Mouse (Mus musculus): ENCODE data around the gene Ehd2. TPM values are rescaled to one million over a fixed set of nuclear protein-coding genes. Genes with fewer than 3 reads are reported as not detected.

Ehd2 gene
- polyA plus RNA-seq, 1 experiment = 104 TPM

DNA sequence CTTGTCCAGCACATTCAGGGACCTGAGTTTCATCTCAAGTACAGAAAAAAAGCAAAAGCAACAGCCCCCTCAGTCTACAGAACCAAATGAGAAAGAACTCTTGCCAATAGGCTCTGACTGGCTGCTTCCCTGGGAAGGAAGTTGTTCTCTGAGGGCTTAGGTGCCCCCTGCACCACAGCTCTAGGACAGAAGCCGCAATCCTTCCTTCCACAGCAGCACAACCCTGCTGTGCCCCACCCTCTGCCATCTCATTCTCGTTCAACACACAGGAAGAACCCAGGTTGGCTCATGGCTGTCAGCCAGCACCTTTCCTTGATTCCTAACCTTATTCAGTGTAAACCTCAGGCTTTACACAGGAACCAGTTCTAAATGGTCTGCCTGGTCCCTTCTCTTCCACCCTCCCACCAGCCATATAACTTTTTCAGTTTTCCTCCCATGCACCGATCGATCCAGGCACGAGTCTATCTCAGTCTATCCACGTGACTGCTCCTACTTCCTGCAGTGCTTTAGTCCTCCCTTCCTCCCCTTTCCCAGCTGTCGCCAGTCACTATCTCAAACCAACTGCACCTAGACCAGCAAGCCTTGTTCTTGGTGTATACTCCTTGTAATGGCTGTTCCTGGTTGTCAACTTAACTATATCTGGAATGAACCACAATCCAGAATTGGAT lies 44.2 kb upstream of the Ehd2 start:
- H3K36me3 ChIP-seq (ENCODE audit: control insufficient read depth, insufficient read depth) = no peaks in the 10 kb centered on the region
- no peak overlapping the region for H3ac ChIP-seq (ENCODE audit: control insufficient read depth, insufficient read length)
- no peak overlapping the region for H3K4me3 ChIP-seq
- H3K79me2 ChIP-seq (ENCODE audit: control insufficient read depth, insufficient read depth) = peaks cover 76% of the 10 kb centered on the region
- no peak overlapping the region for H3K4me2 ChIP-seq (ENCODE audit: low read depth)
- no peak for TF ChIP-seq TCF12 (IDR thresholded peaks at IDR 0.05; ENCODE audit: insufficient read depth, poor library complexity, severe bottlenecking)
- TF ChIP-seq MYOG (IDR thresholded peaks at IDR 0.05; ENCODE audit: control insufficient read depth in 1 of 3, insufficient read depth in 1 of 3, insufficient read length in 2 of 3, low read depth in 2 of 3) = peak in 1 of 3 experiments; percentile 8
- no peak for TF ChIP-seq E2F4 (IDR thresholded peaks at IDR 0.05; ENCODE audit: insufficient read depth)
- peak in 2 of 3 experiments; percentile 8 to 16 for TF ChIP-seq MYOD1 (IDR thresholded peaks at IDR 0.05; ENCODE audit: control insufficient read depth in 1 of 3, insufficient read length in 2 of 3, low read depth in 2 of 3)
- H3K27me3 ChIP-seq (ENCODE audit: control insufficient read depth, insufficient read depth, insufficient read length) = no peaks in the 10 kb centered on the region

DNA sequence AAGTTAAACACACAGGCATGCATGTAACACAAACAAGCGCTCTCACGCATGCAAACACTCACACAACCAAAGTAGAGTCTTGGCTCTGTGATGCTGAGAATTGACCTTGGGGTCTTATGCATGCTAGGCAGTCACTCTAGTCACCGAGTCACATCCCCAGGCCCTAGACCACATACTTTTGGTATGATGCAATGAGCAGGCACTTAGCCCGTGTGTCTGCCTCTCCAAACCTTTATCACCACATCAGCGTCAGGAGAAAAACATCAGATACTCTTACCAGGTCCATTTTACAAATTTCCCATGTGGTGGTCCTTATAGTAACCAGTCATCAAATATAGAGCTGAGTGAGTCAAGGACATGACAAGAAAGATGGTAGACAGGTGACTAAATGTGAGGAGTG lies 43.3 kb upstream of the Ehd2 start:
- H3K4me2 ChIP-seq (ENCODE audit: low read depth) = no peak overlapping the region
- no peaks in the 10 kb centered on the region for H3K36me3 ChIP-seq (ENCODE audit: control insufficient read depth, insufficient read depth)
- peaks cover 75% of the 10 kb centered on the region for H3K79me2 ChIP-seq (ENCODE audit: control insufficient read depth, insufficient read depth)
- TF ChIP-seq E2F4 (IDR thresholded peaks at IDR 0.05; ENCODE audit: insufficient read depth) = no peak
- TF ChIP-seq POLR2AphosphoS2 (IDR thresholded peaks at IDR 0.05; ENCODE audit: insufficient read length, low read depth) = no peak
- no peak for TF ChIP-seq TCF3 (IDR thresholded peaks at IDR 0.05; ENCODE audit: insufficient read length, low read depth)
- no peak for TF ChIP-seq REST (IDR thresholded peaks at IDR 0.05; ENCODE audit: insufficient read depth, insufficient read length)
- TF ChIP-seq MAX (IDR thresholded peaks at IDR 0.05; ENCODE audit: low read depth) = no peak
- TF ChIP-seq CEBPB (IDR thresholded peaks at IDR 0.05; ENCODE audit: insufficient read depth, poor library complexity, severe bottlenecking) = no peak
- TF ChIP-seq SRF (IDR thresholded peaks at IDR 0.05; ENCODE audit: control insufficient read depth, insufficient read length, low read depth) = no peak
- no peak for TF ChIP-seq POLR2A (IDR thresholded peaks at IDR 0.05; ENCODE audit: insufficient read length, low read depth)
- no peak for TF ChIP-seq MYOD1 (IDR thresholded peaks at IDR 0.05; ENCODE audit: control insufficient read depth in 1 of 3, insufficient read length in 2 of 3, low read depth in 2 of 3)
- TF ChIP-seq MYOG (IDR thresholded peaks at IDR 0.05; ENCODE audit: control insufficient read depth in 1 of 3, insufficient read depth in 1 of 3, insufficient read length in 2 of 3, low read depth in 2 of 3) = no peak
- TF ChIP-seq TCF12 (IDR thresholded peaks at IDR 0.05; ENCODE audit: insufficient read depth, poor library complexity, severe bottlenecking) = no peak
- no peak for TF ChIP-seq USF1 (IDR thresholded peaks at IDR 0.05; ENCODE audit: low read depth)
- no peaks in the 10 kb centered on the region for H3K27me3 ChIP-seq (ENCODE audit: control insufficient read depth, insufficient read depth, insufficient read length)
- H3ac ChIP-seq (ENCODE audit: control insufficient read depth, insufficient read length) = no peak overlapping the region
- H3K4me3 ChIP-seq = no peak overlapping the region

DNA sequence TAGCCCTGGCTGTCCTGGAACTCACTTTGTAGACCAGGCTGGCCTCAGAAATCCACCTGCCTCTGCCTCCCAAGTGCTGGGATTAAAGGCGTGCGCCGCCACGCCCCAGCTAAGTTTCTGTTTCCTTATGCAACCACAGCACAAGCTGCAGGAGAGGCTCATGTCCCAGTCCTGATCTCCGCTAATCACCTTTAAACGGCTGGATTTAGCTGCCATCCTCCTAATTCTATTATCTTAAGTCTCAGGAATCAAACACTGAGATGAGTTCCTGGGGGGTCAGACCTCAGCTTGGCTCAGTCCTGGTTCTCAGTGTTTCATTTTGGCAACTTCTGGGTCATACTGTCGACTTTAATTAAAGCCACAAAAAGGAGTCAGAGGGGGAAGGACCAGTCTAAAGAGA lies 42.3 kb upstream of the Ehd2 start:
- no peaks in the 10 kb centered on the region for H3K27me3 ChIP-seq (ENCODE audit: control insufficient read depth, insufficient read depth, insufficient read length)
- TF ChIP-seq REST (IDR thresholded peaks at IDR 0.05; ENCODE audit: insufficient read depth, insufficient read length) (no peak), MYOG (IDR thresholded peaks at IDR 0.05; ENCODE audit: control insufficient read depth in 1 of 3, insufficient read depth in 1 of 3, insufficient read length in 2 of 3, low read depth in 2 of 3) (no peak), TCF12 (IDR thresholded peaks at IDR 0.05; ENCODE audit: insufficient read depth, poor library complexity, severe bottlenecking) (no peak), USF1 (IDR thresholded peaks at IDR 0.05; ENCODE audit: low read depth) (no peak), E2F4 (IDR thresholded peaks at IDR 0.05; ENCODE audit: insufficient read depth) (no peak), POLR2AphosphoS2 (IDR thresholded peaks at IDR 0.05; ENCODE audit: insufficient read length, low read depth) (no peak), SRF (IDR thresholded peaks at IDR 0.05; ENCODE audit: control insufficient read depth, insufficient read length, low read depth) (no peak), MAX (IDR thresholded peaks at IDR 0.05; ENCODE audit: low read depth) (no peak)
- H3K4me3 ChIP-seq = no peak overlapping the region
- peaks cover 67% of the 10 kb centered on the region for H3K79me2 ChIP-seq (ENCODE audit: control insufficient read depth, insufficient read depth)
- H3K4me2 ChIP-seq (ENCODE audit: low read depth) = no peak overlapping the region
- H3ac ChIP-seq (ENCODE audit: control insufficient read depth, insufficient read length) = no peak overlapping the region
- H3K36me3 ChIP-seq (ENCODE audit: control insufficient read depth, insufficient read depth) = no peaks in the 10 kb centered on the region

DNA sequence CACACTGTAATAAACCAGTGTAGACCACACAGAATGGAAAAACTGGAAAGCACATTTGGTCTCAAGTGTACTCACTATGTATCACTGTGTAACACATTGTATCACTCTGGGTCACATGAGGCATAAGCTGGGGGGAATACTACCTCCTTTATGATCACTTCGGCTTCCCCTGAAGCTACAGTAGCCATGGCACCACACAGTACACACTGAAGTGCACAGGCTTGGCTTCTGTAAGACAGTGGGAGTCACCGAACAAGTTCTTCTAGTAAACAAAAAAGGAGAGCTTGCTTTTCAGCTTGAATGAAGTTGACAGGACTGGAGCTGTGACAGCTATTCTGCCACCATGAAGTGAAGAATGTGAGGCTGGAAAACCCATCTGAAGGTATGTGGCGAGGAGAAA lies 37.7 kb upstream of the Ehd2 start:
- Histone ChIP-seq H3K4me3 (no peak overlapping the region), H3K4me2 (ENCODE audit: low read depth) (peak overlapping the region; percentile 77), H3ac (ENCODE audit: control insufficient read depth, insufficient read length) (no peak overlapping the region), H3K36me3 (ENCODE audit: control insufficient read depth, insufficient read depth) (no peaks in the 10 kb centered on the region), H3K79me2 (ENCODE audit: control insufficient read depth, insufficient read depth) (peaks cover 67% of the 10 kb centered on the region), H3K27me3 (ENCODE audit: control insufficient read depth, insufficient read depth, insufficient read length) (no peaks in the 10 kb centered on the region)
- TF ChIP-seq MYOD1 (IDR thresholded peaks at IDR 0.05; ENCODE audit: control insufficient read depth in 1 of 3, insufficient read length in 2 of 3, low read depth in 2 of 3) (no peak), CEBPB (IDR thresholded peaks at IDR 0.05; ENCODE audit: insufficient read depth, poor library complexity, severe bottlenecking) (no peak), POLR2AphosphoS2 (IDR thresholded peaks at IDR 0.05; ENCODE audit: insufficient read length, low read depth) (no peak), MYOG (IDR thresholded peaks at IDR 0.05; ENCODE audit: control insufficient read depth in 1 of 3, insufficient read depth in 1 of 3, insufficient read length in 2 of 3, low read depth in 2 of 3) (no peak), USF1 (IDR thresholded peaks at IDR 0.05; ENCODE audit: low read depth) (peak; percentile 1)

DNA sequence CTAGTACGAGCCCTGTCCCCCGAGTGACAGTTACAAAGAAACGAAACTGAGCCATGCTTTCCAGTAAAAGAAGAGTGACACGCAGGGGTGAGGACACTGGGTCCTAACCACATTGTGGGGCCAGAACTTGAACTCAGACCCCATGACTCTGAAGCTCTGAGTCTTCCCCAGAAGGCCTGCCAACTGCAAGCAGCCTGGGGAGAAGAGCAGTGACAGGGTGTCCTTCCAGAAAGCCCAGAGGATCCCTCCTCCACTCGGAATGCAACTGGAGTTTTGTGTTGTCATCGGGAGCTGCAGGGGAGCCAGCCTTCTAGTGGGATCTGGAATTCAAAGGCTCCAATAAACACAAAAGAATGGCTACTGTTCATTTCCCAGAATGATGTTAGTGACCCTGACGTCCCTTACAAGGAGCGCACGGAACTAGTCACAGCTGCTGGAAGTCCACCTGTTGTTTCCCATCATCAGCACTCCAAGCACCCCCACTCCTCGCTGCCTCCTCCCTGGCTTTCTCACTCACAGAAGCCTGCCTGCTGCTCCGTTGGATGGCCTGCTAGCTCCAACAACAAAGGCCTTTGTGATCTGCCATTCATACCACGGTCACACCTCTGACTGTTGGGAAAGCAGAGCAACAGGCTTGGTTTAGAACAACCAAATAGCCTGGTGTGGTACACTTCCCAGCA lies 37.0 kb upstream of the Ehd2 start:
- Histone ChIP-seq H3K79me2 (ENCODE audit: control insufficient read depth, insufficient read depth) (peaks cover 63% of the 10 kb centered on the region), H3K4me3 (no peak overlapping the region), H3K27me3 (ENCODE audit: control insufficient read depth, insufficient read depth, insufficient read length) (no peaks in the 10 kb centered on the region), H3K36me3 (ENCODE audit: control insufficient read depth, insufficient read depth) (no peaks in the 10 kb centered on the region), H3K4me2 (ENCODE audit: low read depth) (peak overlapping the region; percentile 77), H3ac (ENCODE audit: control insufficient read depth, insufficient read length) (no peak overlapping the region)
- TF ChIP-seq TCF12 (IDR thresholded peaks at IDR 0.05; ENCODE audit: insufficient read depth, poor library complexity, severe bottlenecking) (peak; percentile 77), REST (IDR thresholded peaks at IDR 0.05; ENCODE audit: insufficient read depth, insufficient read length) (no peak), MAX (IDR thresholded peaks at IDR 0.05; ENCODE audit: low read depth) (no peak), TCF3 (IDR thresholded peaks at IDR 0.05; ENCODE audit: insufficient read length, low read depth) (peak; percentile 84), POLR2A (IDR thresholded peaks at IDR 0.05; ENCODE audit: insufficient read length, low read depth) (peak; percentile 41), USF1 (IDR thresholded peaks at IDR 0.05; ENCODE audit: low read depth) (no peak), MYOD1 (IDR thresholded peaks at IDR 0.05; ENCODE audit: control insufficient read depth in 1 of 3, insufficient read length in 2 of 3, low read depth in 2 of 3) (peak; percentile 97 to 100 (median 99)), MYOG (IDR thresholded peaks at IDR 0.05; ENCODE audit: control insufficient read depth in 1 of 3, insufficient read depth in 1 of 3, insufficient read length in 2 of 3, low read depth in 2 of 3) (peak; percentile 54 to 91 (median 89)), SRF (IDR thresholded peaks at IDR 0.05; ENCODE audit: control insufficient read depth, insufficient read length, low read depth) (peak; percentile 74), CEBPB (IDR thresholded peaks at IDR 0.05; ENCODE audit: insufficient read depth, poor library complexity, severe bottlenecking) (no peak), E2F4 (IDR thresholded peaks at IDR 0.05; ENCODE audit: insufficient read depth) (no peak), POLR2AphosphoS2 (IDR thresholded peaks at IDR 0.05; ENCODE audit: insufficient read length, low read depth) (no peak)
